27 mouse cellular contexts compared by ENCODE assay signal in genomic region chr6:134870209-134870742, GRCm38 (mm10). TPM values are rescaled to one million over a fixed set of nuclear protein-coding genes. Genes with fewer than 3 reads are reported as not detected.
DNase-seq lines count a peak whose midpoint lies in the region; ATAC-seq and TF ChIP-seq lines count a peak whose summit lies in the region.
"Had no signal": no experiment of that assay in that cellular context is flagged by ENCODE, and none has a peak within 500 bp of the region (broad histone marks: within the 10 kb centered on the region; RNA-seq: fewer than 3 reads in every experiment).

No protein-coding gene starts in this region.

- no peak overlapping the region for H3K4me3 ChIP-seq in hindbrain, embryonic 15.5 days
- H3K4me3 ChIP-seq in hindbrain, postnatal 0 days (ENCODE audit: low read length) = no peak overlapping the region
- no peak overlapping the region for H3K4me3 ChIP-seq in liver, embryonic 15.5 days (replicated peaks)
- no peak overlapping the region for H3K4me3 ChIP-seq in forebrain, postnatal 0 days (ENCODE audit: low read depth, low read length)
- no peak overlapping the region for H3K4me3 ChIP-seq in hindbrain, embryonic 10.5 days
- H3K4me3 ChIP-seq: embryonic facial prominence, embryonic 12.5 days; erythroblast, embryonic 14.5 days; kidney, embryonic 15.5 days; limb, embryonic 12.5 days; neural tube, embryonic 15.5 days; stomach, embryonic 15.5 days had no signal

- H3K4me1 ChIP-seq in hindbrain, embryonic 15.5 days (replicated peaks) = no peaks in the 10 kb centered on the region
- no peaks in the 10 kb centered on the region for H3K4me1 ChIP-seq in hindbrain, postnatal 0 days (ENCODE audit: insufficient read depth, low read length)
- H3K4me1 ChIP-seq in liver, embryonic 15.5 days (replicated peaks) = peaks cover 28% of the 10 kb centered on the region
- no peaks in the 10 kb centered on the region for H3K4me1 ChIP-seq in forebrain, postnatal 0 days (ENCODE audit: insufficient read depth)
- no peaks in the 10 kb centered on the region for H3K4me1 ChIP-seq in hindbrain, embryonic 10.5 days (replicated peaks)
- H3K4me1 ChIP-seq: embryonic facial prominence, embryonic 12.5 days; kidney, embryonic 15.5 days; limb, embryonic 12.5 days; neural tube, embryonic 15.5 days; stomach, embryonic 15.5 days had no signal

- no peak overlapping the region for H3K4me2 ChIP-seq in hindbrain, embryonic 15.5 days
- no peak overlapping the region for H3K4me2 ChIP-seq in hindbrain, postnatal 0 days (ENCODE audit: low read depth, low read length)
- H3K4me2 ChIP-seq in liver, embryonic 15.5 days = peak overlapping the region; percentile 23
- H3K4me2 ChIP-seq in forebrain, postnatal 0 days (ENCODE audit: low read depth) = no peak overlapping the region
- H3K4me2 ChIP-seq: embryonic facial prominence, embryonic 12.5 days; heart, embryonic 11.5 days; kidney, embryonic 15.5 days; limb, embryonic 12.5 days; neural tube, embryonic 15.5 days; stomach, embryonic 15.5 days had no signal

- no peak overlapping the region for H3K27ac ChIP-seq in hindbrain, embryonic 15.5 days (replicated peaks)
- no peak overlapping the region for H3K27ac ChIP-seq in hindbrain, postnatal 0 days
- H3K27ac ChIP-seq in liver, embryonic 15.5 days (replicated peaks) = peak overlapping the region; percentile 72
- H3K27ac ChIP-seq in forebrain, postnatal 0 days (ENCODE audit: low read depth, low read length) = no peak overlapping the region
- no peak overlapping the region for H3K27ac ChIP-seq in hindbrain, embryonic 10.5 days
- H3K27ac ChIP-seq: embryonic facial prominence, embryonic 12.5 days; kidney, embryonic 15.5 days; limb, embryonic 12.5 days; neural tube, embryonic 15.5 days; stomach, embryonic 15.5 days had no signal

- no peak overlapping the region for H3K9ac ChIP-seq in hindbrain, embryonic 15.5 days
- no peak overlapping the region for H3K9ac ChIP-seq in hindbrain, postnatal 0 days (replicated peaks; ENCODE audit: low read length)
- H3K9ac ChIP-seq in liver, embryonic 15.5 days = no peak overlapping the region
- H3K9ac ChIP-seq in forebrain, postnatal 0 days = no peak overlapping the region
- H3K9ac ChIP-seq: embryonic facial prominence, embryonic 12.5 days; kidney, embryonic 15.5 days; limb, embryonic 12.5 days; neural tube, embryonic 15.5 days; stomach, embryonic 15.5 days had no signal

- WGBS in hindbrain, embryonic 15.5 days = 92% methylated on average over 12 of the region's 12 CpGs
- 90% methylated on average over 12 of the region's 12 CpGs for WGBS in hindbrain, postnatal 0 days
- 51% methylated on average over 12 of the region's 12 CpGs for WGBS in liver, embryonic 15.5 days (ENCODE audit: insufficient replicate concordance)
- 86% methylated on average over 12 of the region's 12 CpGs for WGBS in forebrain, postnatal 0 days
- WGBS in hindbrain, embryonic 10.5 days = 94% methylated on average over 12 of the region's 12 CpGs

- peaks cover 47% of the 10 kb centered on the region for H3K36me3 ChIP-seq in hindbrain, embryonic 15.5 days
- H3K36me3 ChIP-seq in hindbrain, postnatal 0 days (ENCODE audit: insufficient read depth, low read length) = peaks cover 19% of the 10 kb centered on the region
- H3K36me3 ChIP-seq in liver, embryonic 15.5 days (replicated peaks) = peaks cover 12% of the 10 kb centered on the region; the same call in 1 of the 2 replicates
- H3K36me3 ChIP-seq in forebrain, postnatal 0 days (ENCODE audit: insufficient read depth) = peaks cover 52% of the 10 kb centered on the region
- peaks cover 75% of the 10 kb centered on the region for H3K36me3 ChIP-seq in hindbrain, embryonic 10.5 days
- H3K36me3 ChIP-seq: stomach, embryonic 15.5 days had no signal

- H3K9me3 ChIP-seq in hindbrain, embryonic 15.5 days = no peaks in the 10 kb centered on the region
- H3K9me3 ChIP-seq in hindbrain, postnatal 0 days (ENCODE audit: low read length) = no peaks in the 10 kb centered on the region
- H3K9me3 ChIP-seq in liver, embryonic 15.5 days (replicated peaks) = no peaks in the 10 kb centered on the region
- no peaks in the 10 kb centered on the region for H3K9me3 ChIP-seq in forebrain, postnatal 0 days (ENCODE audit: low read length)
- no peaks in the 10 kb centered on the region for H3K9me3 ChIP-seq in hindbrain, embryonic 10.5 days
- H3K9me3 ChIP-seq: embryonic facial prominence, embryonic 12.5 days; limb, embryonic 12.5 days; neural tube, embryonic 15.5 days; stomach, embryonic 15.5 days had no signal

- no peak for DNase-seq in hindbrain, postnatal 0 days (ENCODE audit: low spot score)
- no peak for DNase-seq in forebrain, postnatal 0 days
- DNase-seq in hindbrain, embryonic 10.5 days (ENCODE audit: low spot score) = no peak
- DNase-seq in adrenal gland, postnatal 10 days = no peak
- DNase-seq: adrenal gland, postnatal 36 days; cerebellum, adult 11 months; cerebellum, postnatal 10 days; gastrocnemius, postnatal 14 days; heart, adult 11 months; kidney, postnatal 36 days; layer of hippocampus, postnatal 36 days; lung, adult 2 months; lung, postnatal 14 days; right cerebral cortex, adult 18-20 months; thymus, adult 18-20 months; thymus, postnatal 36 days had no signal

- no peak for TF ChIP-seq CTCF in hindbrain, postnatal 0 days (IDR thresholded peaks at IDR 0.05; ENCODE audit: low read depth)
- TF ChIP-seq CTCF in forebrain, postnatal 0 days (IDR thresholded peaks at IDR 0.05; ENCODE audit: low read depth) = no peak

- ATAC-seq in hindbrain, embryonic 15.5 days (ENCODE audit: low FRiP score, low read depth) = peak; percentile 32; the same call in 1 of the 2 replicates
- no peak for ATAC-seq in hindbrain, postnatal 0 days
- peak; percentile 47 for ATAC-seq in erythroid progenitor cell, adult 5-6 weeks (replicated peaks; ENCODE audit: low FRiP score, poor library complexity, severe bottlenecking)
- peak; percentile 81 for ATAC-seq in liver, embryonic 15.5 days (ENCODE audit: insufficient read depth)
- no peak for ATAC-seq in forebrain, postnatal 0 days
- ATAC-seq: forebrain, embryonic 14.5 days had no signal

- H3K27me3 ChIP-seq in hindbrain, embryonic 15.5 days = no peaks in the 10 kb centered on the region
- no peaks in the 10 kb centered on the region for H3K27me3 ChIP-seq in hindbrain, postnatal 0 days (ENCODE audit: insufficient read depth, low read length)
- no peaks in the 10 kb centered on the region for H3K27me3 ChIP-seq in liver, embryonic 15.5 days
- H3K27me3 ChIP-seq in forebrain, postnatal 0 days (ENCODE audit: insufficient read depth, low read length) = no peaks in the 10 kb centered on the region
- H3K27me3 ChIP-seq in hindbrain, embryonic 10.5 days (ENCODE audit: insufficient read depth, poor library complexity, severe bottlenecking) = no peaks in the 10 kb centered on the region
- H3K27me3 ChIP-seq: embryonic facial prominence, embryonic 12.5 days; kidney, embryonic 15.5 days; limb, embryonic 12.5 days; neural tube, embryonic 15.5 days; stomach, embryonic 15.5 days had no signal

RNA-seq across cellular contexts. Expression of gene Gpr19, which starts 28.1 kb away (rescaled TPM):
- polyA plus RNA-seq in hindbrain, embryonic 15.5 days (2015; fragmentation: Nextera tagmentation; extraction: Ambion mirVana) = 34.3 and 34.5 TPM in 2 replicates
- total RNA-seq in hindbrain, postnatal 0 days (2014; rRNA removed) = 33.2 and 43.7 TPM in 2 replicates
- polyA plus RNA-seq in hindbrain, postnatal 0 days (2015; fragmentation: Nextera tagmentation; extraction: Ambion mirVana) = 33.7 and 33.9 TPM in 2 replicates
- total RNA-seq in erythroid progenitor cell, adult 5-6 weeks (2015; ENCODE audit: low replicate concordance) = 17.3 and 19.7 TPM in 2 replicates
- total RNA-seq in erythroid progenitor cell, adult 5-6 weeks (2017; ENCODE audit: low replicate concordance) = 7.2 and 11.9 TPM in 2 replicates
- polyA plus RNA-seq in liver, embryonic 15.5 days (2015; fragmentation: Nextera tagmentation; extraction: Ambion mirVana) = 5.6 and 5.7 TPM in 2 replicates
- total RNA-seq in forebrain, postnatal 0 days (2014; rRNA removed) = 33.2 and 34.5 TPM in 2 replicates
- polyA plus RNA-seq in forebrain, postnatal 0 days (2015; fragmentation: Nextera tagmentation; extraction: Ambion mirVana) = 38.6 and 42.7 TPM in 2 replicates
- 24.7 and 29.9 TPM in 2 replicates for polyA plus RNA-seq in hindbrain, embryonic 10.5 days (2016; fragmentation: Nextera tagmentation; extraction: Ambion mirVana)
- 10 to 100 TPM in 1 of 2 experiments, 1 to 10 TPM in 1; 7.9 to 11.1 TPM for total RNA-seq in adrenal gland, postnatal 10 days (2021)

RNA-seq across cellular contexts. Expression of gene Crebl2, which starts 40.3 kb away (rescaled TPM):
- 3.4 and 4.2 TPM in 2 replicates for polyA plus RNA-seq in hindbrain, embryonic 15.5 days (2015; fragmentation: Nextera tagmentation; extraction: Ambion mirVana)
- total RNA-seq in hindbrain, postnatal 0 days (2014; rRNA removed) = 2.7 and 4.4 TPM in 2 replicates
- polyA plus RNA-seq in hindbrain, postnatal 0 days (2015; fragmentation: Nextera tagmentation; extraction: Ambion mirVana) = 2.6 and 3.6 TPM in 2 replicates
- total RNA-seq in erythroid progenitor cell, adult 5-6 weeks (2015; ENCODE audit: low replicate concordance) = 5.8 and 6.7 TPM in 2 replicates
- 10.5 and 13.7 TPM in 2 replicates for total RNA-seq in erythroid progenitor cell, adult 5-6 weeks (2017; ENCODE audit: low replicate concordance)
- polyA plus RNA-seq in liver, embryonic 15.5 days (2015; fragmentation: Nextera tagmentation; extraction: Ambion mirVana) = 2.1 and 2.4 TPM in 2 replicates
- 5.2 and 7.9 TPM in 2 replicates for total RNA-seq in forebrain, postnatal 0 days (2014; rRNA removed)
- polyA plus RNA-seq in forebrain, postnatal 0 days (2015; fragmentation: Nextera tagmentation; extraction: Ambion mirVana) = 1.6 and 2.6 TPM in 2 replicates
- 1.2 and 1.4 TPM in 2 replicates for polyA plus RNA-seq in hindbrain, embryonic 10.5 days (2016; fragmentation: Nextera tagmentation; extraction: Ambion mirVana)
- total RNA-seq in adrenal gland, postnatal 10 days (2021) = 10 to 100 TPM; 14.8 to 17.3 TPM

RNA-seq across cellular contexts. Expression of gene Cdkn1b, which starts 49.9 kb away (rescaled TPM):
- 17.0 and 21.8 TPM in 2 replicates for polyA plus RNA-seq in hindbrain, embryonic 15.5 days (2015; fragmentation: Nextera tagmentation; extraction: Ambion mirVana)
- total RNA-seq in hindbrain, postnatal 0 days (2014; rRNA removed) = 33.2 and 44.7 TPM in 2 replicates
- polyA plus RNA-seq in hindbrain, postnatal 0 days (2015; fragmentation: Nextera tagmentation; extraction: Ambion mirVana) = 26.3 and 30.2 TPM in 2 replicates
- total RNA-seq in erythroid progenitor cell, adult 5-6 weeks (2015; ENCODE audit: low replicate concordance) = 62.7 and 90.5 TPM in 2 replicates
- 107 and 117 TPM in 2 replicates for total RNA-seq in erythroid progenitor cell, adult 5-6 weeks (2017; ENCODE audit: low replicate concordance)
- polyA plus RNA-seq in liver, embryonic 15.5 days (2015; fragmentation: Nextera tagmentation; extraction: Ambion mirVana) = 13.3 and 14.1 TPM in 2 replicates
- total RNA-seq in forebrain, postnatal 0 days (2014; rRNA removed) = 89.0 and 102 TPM in 2 replicates
- 36.0 and 44.0 TPM in 2 replicates for polyA plus RNA-seq in forebrain, postnatal 0 days (2015; fragmentation: Nextera tagmentation; extraction: Ambion mirVana)
- polyA plus RNA-seq in hindbrain, embryonic 10.5 days (2016; fragmentation: Nextera tagmentation; extraction: Ambion mirVana) = 17.2 and 17.7 TPM in 2 replicates
- total RNA-seq in adrenal gland, postnatal 10 days (2021) = 10 to 100 TPM; 46.2 TPM

Comparison
In these comparisons a context has a peak if more than half of its experiments do, and no peak if none do; other contexts are left out.
1. ATAC-seq: peak in hindbrain, embryonic 15.5 days (single experiment), erythroid progenitor cell, adult 5-6 weeks (single experiment) and liver, embryonic 15.5 days (single experiment); none in hindbrain, postnatal 0 days (single experiment) and forebrain, postnatal 0 days (single experiment).